Mouse (Mus musculus) MEL (cell line): Measurements from ENCODE around the gene Timm17a. TPM values are rescaled to one million over a fixed set of nuclear protein-coding genes. Genes with fewer than 3 reads are reported as not detected.

ENCODE experiments used
- DNase-seq: peaks from one replicate; pipeline ENCODE4 v3.0.0; 2011; ENCODE audit warnings: low read depth, low spot score
- H3K27ac ChIP-seq: 2 replicates; pipeline ENCODE4 v1.5.1; 2012; ENCODE audit warnings: low read depth, mild to moderate bottlenecking, control low read depth, low read length, moderate library complexity; ENCODE audit not compliant: control insufficient read depth
- H3K27me3 ChIP-seq, 2 experiments: fragments of 150-350 bp in 1 of 2; sonication (generic) in 1 of 2; 2 replicates each; pipeline ENCODE4 v1.6.1; 2012; ENCODE audit warnings: low read length in 2 of 2, mild to moderate bottlenecking in 2 of 2, improper control_type of control experiment in 1 of 2, moderate library complexity in 1 of 2; ENCODE audit not compliant: insufficient read depth in 2 of 2, control insufficient read depth in 1 of 2
- H3K36me3 ChIP-seq, 2 experiments: 2 replicates each; pipeline ENCODE4 v1.6.1; 2012 to 2014; ENCODE audit warnings: low read length in 2 of 2, improper control_type of control experiment in 1 of 2, inconsistent platforms in 1 of 2, mild to moderate bottlenecking in 1 of 2; ENCODE audit not compliant: insufficient read depth in 2 of 2, control insufficient read depth in 1 of 2
- H3K4me1 ChIP-seq, 2 experiments: fragments of 150-350 bp in 1 of 2; sonication (generic) in 1 of 2; 2 replicates each; pipeline ENCODE4 v1.6.1; 2012; ENCODE audit warnings: low read length in 2 of 2, improper control_type of control experiment in 1 of 2, mild to moderate bottlenecking in 1 of 2; ENCODE audit not compliant: insufficient read depth in 2 of 2, control insufficient read depth in 1 of 2
- H3K4me3 ChIP-seq, 2 experiments: fragments of 150-350 bp in 1 of 2; sonication (generic) in 1 of 2; 2 replicates each; pipeline ENCODE4 v1.5.1; 2012; ENCODE audit warnings: low read depth in 2 of 2, low read length in 2 of 2, mild to moderate bottlenecking in 2 of 2, moderate library complexity in 2 of 2, control low read depth in 1 of 2, improper control_type of control experiment in 1 of 2; ENCODE audit not compliant: control insufficient read depth in 1 of 2, insufficient read depth in 1 of 2
- H3K79me2 ChIP-seq: 2 replicates; pipeline ENCODE4 v1.6.1; 2012; ENCODE audit warnings: mild to moderate bottlenecking, low read length, moderate library complexity; ENCODE audit not compliant: control insufficient read depth, poor library complexity, insufficient read depth
- H3K9ac ChIP-seq: 2 replicates; pipeline ENCODE4 v1.6.1; 2012; ENCODE audit warnings: low read depth, mild to moderate bottlenecking, control low read depth, low read length, moderate library complexity; ENCODE audit not compliant: control insufficient read depth, poor library complexity, severe bottlenecking
- H3K9me3 ChIP-seq: fragments of 150-350 bp; sonication (generic); replicated peaks from 2 replicates; pipeline ENCODE4 v1.6.1; 2012; ENCODE audit warnings: mild to moderate bottlenecking, low read length, improper control_type of control experiment, moderate library complexity; ENCODE audit not compliant: insufficient read depth
- BHLHE40 ChIP-seq: IDR thresholded peaks from 2 replicates; pipeline ENCODE4 v1.6.1; 2012; ENCODE audit warnings: low read depth, mild to moderate bottlenecking, inconsistent platforms, low read length, improper control_type of control experiment, borderline replicate concordance
- CHD1 ChIP-seq: IDR thresholded peaks from 2 replicates; pipeline ENCODE4 v1.6.1; 2012; ENCODE audit warnings: low read depth, mild to moderate bottlenecking, inconsistent platforms, low read length, improper control_type of control experiment
- CTCF ChIP-seq, 3 experiments: IDR thresholded peaks in 2 of 3; conservative IDR thresholded peaks in 1 of 3; 2 replicates each; pipeline ENCODE4 v1.5.1; 2011 to 2012; ENCODE audit warnings: low read length in 3 of 3, low read depth in 2 of 3, mild to moderate bottlenecking in 2 of 3, improper control_type of control experiment in 1 of 3, inconsistent platforms in 1 of 3, mixed read lengths in 1 of 3, moderate library complexity in 1 of 3; ENCODE audit not compliant: control insufficient read depth in 1 of 3, insufficient read depth in 1 of 3, poor library complexity in 1 of 3, severe bottlenecking in 1 of 3
- ELF1 ChIP-seq: IDR thresholded peaks from 2 replicates; pipeline ENCODE4 v1.6.1; 2014; ENCODE audit warnings: low read depth, mild to moderate bottlenecking, inconsistent platforms, low read length, improper control_type of control experiment, moderate library complexity
- EP300 ChIP-seq, 2 experiments: IDR thresholded peaks; 2 replicates each; pipeline ENCODE4 v1.6.1; 2011; ENCODE audit warnings: improper control_type of control experiment in 2 of 2, low read length in 2 of 2, low read depth in 1 of 2, mild to moderate bottlenecking in 1 of 2
- ETS1 ChIP-seq: IDR thresholded peaks from 2 replicates; pipeline ENCODE4 v1.6.1; 2012; ENCODE audit warnings: low read depth, mild to moderate bottlenecking, inconsistent platforms, low read length, improper control_type of control experiment, moderate library complexity
- GABPA ChIP-seq: IDR thresholded peaks from 2 replicates; pipeline ENCODE4 v1.6.1; 2012; ENCODE audit warnings: low read depth, mild to moderate bottlenecking, inconsistent platforms, low read length, improper control_type of control experiment, moderate library complexity
- GATA1 ChIP-seq: IDR thresholded peaks from 2 replicates; pipeline ENCODE4 v1.6.1; 2011; ENCODE audit warnings: low read depth, low read length, improper control_type of control experiment
- KAT2A ChIP-seq: conservative IDR thresholded peaks from 2 replicates; pipeline ENCODE4 v1.6.1; 2012; ENCODE audit warnings: low read depth, low read length, improper control_type of control experiment, inconsistent platforms
- MYB ChIP-seq: IDR thresholded peaks from 2 replicates; pipeline ENCODE4 v1.6.1; 2011; ENCODE audit warnings: mild to moderate bottlenecking, low read depth, low read length, improper control_type of control experiment
- NELFE ChIP-seq: IDR thresholded peaks from 2 replicates; pipeline ENCODE4 v1.6.1; 2011; ENCODE audit warnings: low read depth, low read length, improper control_type of control experiment
- NRF1 ChIP-seq: IDR thresholded peaks from 2 replicates; pipeline ENCODE4 v1.6.1; 2014; ENCODE audit warnings: low read depth, mild to moderate bottlenecking, inconsistent platforms, low read length, improper control_type of control experiment, moderate library complexity; ENCODE audit not compliant: poor library complexity, insufficient read depth, severe bottlenecking
- POLR2AphosphoS2 ChIP-seq: IDR thresholded peaks from 2 replicates; pipeline ENCODE4 v1.6.1; 2011; ENCODE audit warnings: low read length, improper control_type of control experiment
- RAD21 ChIP-seq: IDR thresholded peaks from 2 replicates; pipeline ENCODE4 v1.6.1; 2011; ENCODE audit warnings: mild to moderate bottlenecking, low read depth, low read length, improper control_type of control experiment
- RCOR1 ChIP-seq: IDR thresholded peaks from 2 replicates; pipeline ENCODE4 v1.6.1; 2012; ENCODE audit warnings: low read depth, mild to moderate bottlenecking, inconsistent platforms, low read length, improper control_type of control experiment
- SMC3 ChIP-seq: IDR thresholded peaks from 2 replicates; pipeline ENCODE4 v1.6.1; 2011; ENCODE audit warnings: low read depth, low read length, improper control_type of control experiment
- TAL1 ChIP-seq: IDR thresholded peaks from 2 replicates; pipeline ENCODE4 v1.6.1; 2012; ENCODE audit warnings: mild to moderate bottlenecking, inconsistent platforms, low read length, moderate library complexity, mixed read lengths
- TCF12 ChIP-seq: IDR thresholded peaks from 2 replicates; pipeline ENCODE4 v1.6.1; 2014; ENCODE audit warnings: low read depth, mild to moderate bottlenecking, inconsistent platforms, low read length, improper control_type of control experiment, moderate library complexity
- USF1 ChIP-seq: IDR thresholded peaks from 2 replicates; pipeline ENCODE4 v1.6.1; 2014; ENCODE audit warnings: low read depth, mild to moderate bottlenecking, inconsistent platforms, low read length, improper control_type of control experiment, moderate library complexity
- USF2 ChIP-seq, 2 experiments: IDR thresholded peaks; 2 replicates each; pipeline ENCODE4 v1.6.1; 2011 to 2012; ENCODE audit warnings: improper control_type of control experiment in 2 of 2, low read length in 2 of 2, borderline replicate concordance in 1 of 2, inconsistent platforms in 1 of 2, low read depth in 1 of 2, mild to moderate bottlenecking in 1 of 2; ENCODE audit not compliant: insufficient read depth in 1 of 2
- ZC3H11A ChIP-seq: IDR thresholded peaks from 2 replicates; pipeline ENCODE4 v1.6.1; 2012; ENCODE audit warnings: low read depth, mild to moderate bottlenecking, inconsistent platforms, low read length, improper control_type of control experiment
- ZKSCAN1 ChIP-seq: IDR thresholded peaks from 2 replicates; pipeline ENCODE4 v1.6.1; 2012; ENCODE audit warnings: low read depth, mild to moderate bottlenecking, inconsistent platforms, low read length, improper control_type of control experiment, moderate library complexity
- polyA plus RNA-seq, 2 experiments: library from polyadenylated mRNA; stranded (reverse) in 1 of 2; unstranded in 1 of 2; fragments of >175 nt in 1 of 2; fragments of >200 nt in 1 of 2; gene quantifications; 2 replicates each; pipeline versions ENCODE4 v1.2.1 to v1.2.4; 2012; ENCODE audit warnings: low replicate concordance in 2 of 2, low read depth in 1 of 2; ENCODE audit not compliant: insufficient read length in 2 of 2, insufficient read depth in 1 of 2, missing spikeins in 1 of 2
- total RNA-seq: library from RNA; depleted of rRNA; stranded (reverse); fragments of 300-350 nt; gene quantifications from 2 replicates; pipeline ENCODE4 v1.2.3, GENCODE M21; 2012

Gene Timm17a
- total and polyA plus RNA-seq, 3 experiments = 177 to 315 TPM; not detected in 1

DNA sequence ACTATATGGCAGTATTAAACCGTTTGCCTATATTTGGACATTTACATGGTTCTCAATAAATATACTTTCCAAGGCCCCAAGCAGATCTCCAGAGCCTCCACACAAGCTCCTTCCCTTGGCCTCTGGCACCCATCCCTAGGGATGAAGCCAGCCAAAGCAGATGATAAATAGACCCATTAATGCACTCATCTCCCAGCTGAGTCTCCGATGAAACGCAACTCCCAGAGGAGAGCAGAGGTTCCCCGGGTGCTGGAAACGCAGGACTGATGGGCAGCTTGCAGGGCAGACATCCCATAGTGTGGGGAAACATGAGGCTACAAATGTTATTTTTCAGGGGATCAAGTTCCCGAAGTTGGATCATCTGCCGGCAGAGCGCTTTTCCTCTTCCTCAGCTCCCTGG, 28.4 kb upstream of the Timm17a start:
- no peaks in the 10 kb centered on the region for H3K36me3 ChIP-seq
- TF ChIP-seq ZC3H11A (no peak), GATA1 (no peak), NRF1 (no peak), GABPA (no peak), POLR2AphosphoS2 (no peak)
- TF ChIP-seq, all 39 proteins: peak for 0
- Histone ChIP-seq H3K27me3 (peaks cover 0 to 5% of the 10 kb centered on the region in 2 experiments; a peak in 3 of 4 replicates), H3K9me3 (no peaks in the 10 kb centered on the region), H3K79me2 (no peaks in the 10 kb centered on the region), H3K4me3 (no peak overlapping the region), H3K4me1 (no peaks in the 10 kb centered on the region; a peak in 1 of 4 replicates), H3K9ac (no peak overlapping the region), H3K27ac (no peak overlapping the region)
- DNase-seq = no peak

DNA sequence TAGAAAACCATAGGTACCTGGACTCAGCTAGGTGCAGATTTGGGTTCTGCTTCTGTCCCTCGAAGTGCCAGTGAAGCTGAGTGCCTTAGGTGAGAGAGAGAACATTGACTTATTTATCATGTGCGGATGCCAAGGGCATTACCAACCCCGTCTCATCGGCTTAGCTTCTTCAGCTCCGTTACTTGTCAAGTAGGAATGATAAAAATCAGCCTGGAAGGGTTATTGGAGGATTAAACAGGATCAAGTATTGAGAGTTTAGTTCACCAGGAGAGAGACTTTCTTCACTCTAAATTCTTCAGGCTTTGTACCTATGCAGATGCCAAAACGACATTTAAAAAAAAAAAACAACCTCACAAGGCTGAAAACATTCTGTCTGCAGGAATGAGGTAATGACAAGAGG, 17.0 kb upstream of the Timm17a start:
- Histone ChIP-seq H3K36me3 (no peaks in the 10 kb centered on the region), H3K79me2 (no peaks in the 10 kb centered on the region)
- TF ChIP-seq USF2 (IDR thresholded peaks at IDR 0.05; ENCODE audit: borderline replicate concordance in 1 of 2, insufficient read depth in 1 of 2, low read depth in 1 of 2, low read length in 2 of 2) (no peak), SMC3 (no peak), NELFE (no peak), USF1 (no peak), CTCF (IDR thresholded peaks at IDR 0.05 in 2 of 3, conservative IDR thresholded peaks at IDR 0.05 in 1 of 3; ENCODE audit: control insufficient read depth in 1 of 3, insufficient read depth in 1 of 3, low read depth in 2 of 3, low read length in 3 of 3, poor library complexity in 1 of 3, severe bottlenecking in 1 of 3) (no peak), MYB (no peak), TCF12 (no peak), CHD1 (no peak), ETS1 (no peak), BHLHE40 (no peak), ZKSCAN1 (no peak), RCOR1 (no peak), ELF1 (no peak), TAL1 (no peak), RAD21 (no peak), EP300 (IDR thresholded peaks at IDR 0.05; ENCODE audit: low read depth in 1 of 2, low read length in 2 of 2) (no peak), KAT2A (no peak)

More for the DNA sequence above, 17.0 kb upstream of the Timm17a start:
- Histone ChIP-seq H3K27me3 (peaks cover 4 to 14% of the 10 kb centered on the region in 2 experiments; a peak in 3 of 4 replicates), H3K9me3 (no peaks in the 10 kb centered on the region), H3K9ac (no peak overlapping the region), H3K4me3 (no peak overlapping the region), H3K27ac (no peak overlapping the region), H3K4me1 (no peaks in the 10 kb centered on the region)
- DNase-seq = no peak
